ENCODE assay signal across 13 mouse cellular contexts in the genomic region with DNA sequence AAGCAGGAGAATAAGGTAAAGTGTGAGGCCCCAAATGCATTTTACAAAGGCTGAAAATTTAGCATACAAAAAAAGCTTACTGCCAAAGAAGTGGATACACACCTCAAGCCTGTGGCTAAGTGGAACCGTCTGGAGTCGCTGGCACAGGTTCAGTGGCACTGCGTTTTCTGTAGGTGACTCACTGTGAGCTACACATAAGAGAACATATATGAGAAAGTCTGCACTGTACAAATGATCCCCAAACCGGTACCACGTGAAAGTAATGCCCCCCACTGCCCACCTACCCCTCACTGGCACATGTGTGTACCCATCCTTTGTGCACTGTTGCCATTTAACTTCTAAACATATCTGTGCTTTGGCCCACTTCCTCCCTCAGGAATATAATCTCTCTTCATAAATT. TPM values are rescaled to one million over a fixed set of nuclear protein-coding genes. Genes with fewer than 3 reads are reported as not detected.
DNase-seq lines count a peak whose midpoint lies in the region; ATAC-seq and TF ChIP-seq lines count a peak whose summit lies in the region.
"Had no signal": no experiment of that assay in that cellular context is flagged by ENCODE, and none has a peak within 500 bp of the region (broad histone marks: within the 10 kb centered on the region; RNA-seq: fewer than 3 reads in every experiment).

No protein-coding gene starts in this region.

- no peak for TF ChIP-seq CTCF in heart, adult 2 months (IDR thresholded peaks at IDR 0.05)

- no peak overlapping the region for H3K9ac ChIP-seq in heart, embryonic 13.5 days
- no peak overlapping the region for H3K9ac ChIP-seq in heart, adult 2 months (ENCODE audit: low read depth, low read length)
- no peak overlapping the region for H3K9ac ChIP-seq in lung, embryonic 15.5 days
- no peak overlapping the region for H3K9ac ChIP-seq in stomach, embryonic 15.5 days
- H3K9ac ChIP-seq: liver, embryonic 15.5 days; midbrain, embryonic 13.5 days had no signal

- intact Hi-C loops in heart, adult 2 months (cut with DNase I): no loop called here

- H3K4me3 ChIP-seq in heart, embryonic 13.5 days: no peak overlapping the region
- H3K4me3 ChIP-seq in heart, adult 2 months: no peak overlapping the region
- no peak overlapping the region for H3K4me3 ChIP-seq in lung, embryonic 15.5 days
- H3K4me3 ChIP-seq in stomach, embryonic 15.5 days (replicated peaks): no peak overlapping the region
- H3K4me3 ChIP-seq: liver, embryonic 15.5 days; midbrain, embryonic 13.5 days had no signal

- no peak for TF ChIP-seq POLR2A in heart, adult 2 months (IDR thresholded peaks at IDR 0.05; ENCODE audit: insufficient read depth, low read depth, low read length)

- 79% methylated on average over 5 of the region's 5 CpGs for WGBS in heart, embryonic 13.5 days
- 75% methylated on average over 5 of the region's 5 CpGs for WGBS in heart, adult 2 months
- WGBS in lung, embryonic 15.5 days: 59% methylated on average over 5 of the region's 5 CpGs
- 65% methylated on average over 5 of the region's 5 CpGs for WGBS in stomach, embryonic 15.5 days

- no peaks in the 10 kb centered on the region for H3K36me3 ChIP-seq in heart, embryonic 13.5 days
- no peaks in the 10 kb centered on the region for H3K36me3 ChIP-seq in heart, adult 2 months (ENCODE audit: control insufficient read depth, insufficient read depth, low read length)
- H3K36me3 ChIP-seq in lung, embryonic 15.5 days: no peaks in the 10 kb centered on the region
- no peaks in the 10 kb centered on the region for H3K36me3 ChIP-seq in stomach, embryonic 15.5 days
- H3K36me3 ChIP-seq: liver, embryonic 15.5 days; midbrain, embryonic 13.5 days had no signal

- H3K27me3 ChIP-seq in heart, embryonic 13.5 days (replicated peaks): no peaks in the 10 kb centered on the region
- no peaks in the 10 kb centered on the region for H3K27me3 ChIP-seq in heart, adult 2 months (ENCODE audit: control insufficient read depth, insufficient read depth, low read length)
- H3K27me3 ChIP-seq in lung, embryonic 15.5 days: no peaks in the 10 kb centered on the region
- H3K27me3 ChIP-seq in stomach, embryonic 15.5 days (replicated peaks): no peaks in the 10 kb centered on the region
- H3K27me3 ChIP-seq: liver, embryonic 15.5 days; midbrain, embryonic 13.5 days had no signal

- no peak overlapping the region for H3K4me2 ChIP-seq in heart, embryonic 13.5 days
- no peak overlapping the region for H3K4me2 ChIP-seq in lung, embryonic 15.5 days
- H3K4me2 ChIP-seq in stomach, embryonic 15.5 days: no peak overlapping the region
- H3K4me2 ChIP-seq: heart, embryonic 11.5 days; liver, embryonic 15.5 days; midbrain, embryonic 13.5 days had no signal

- no peak for ATAC-seq in heart, embryonic 13.5 days (ENCODE audit: extremely low read depth, insufficient number of reproducible peaks, low FRiP score, low TSS enrichment)
- ATAC-seq in lung, embryonic 15.5 days (ENCODE audit: borderline replicate concordance, extremely low read depth, low FRiP score, low TSS enrichment): no peak
- ATAC-seq in stomach, embryonic 15.5 days (ENCODE audit: insufficient read depth, low FRiP score, low read depth): no peak
- ATAC-seq: midbrain, embryonic 13.5 days had no signal

- H3K27ac ChIP-seq in heart, embryonic 13.5 days (replicated peaks): 0 out of 2 replicates have a peak overlapping the region, but pooled peaks have one; percentile 28
- H3K27ac ChIP-seq in heart, adult 2 months: no peak overlapping the region
- H3K27ac ChIP-seq in lung, embryonic 15.5 days: peak overlapping the region; percentile 64
- peak overlapping the region; percentile 78; the same call in 1 of the 2 replicates for H3K27ac ChIP-seq in stomach, embryonic 15.5 days
- H3K27ac ChIP-seq: liver, embryonic 15.5 days; midbrain, embryonic 13.5 days had no signal

- peaks cover 1% of the 10 kb centered on the region for H3K4me1 ChIP-seq in heart, embryonic 13.5 days
- H3K4me1 ChIP-seq in heart, adult 2 months (ENCODE audit: control insufficient read depth, insufficient read depth, low read length): no peaks in the 10 kb centered on the region
- H3K4me1 ChIP-seq in lung, embryonic 15.5 days: peaks cover 22% of the 10 kb centered on the region
- peaks cover 3% of the 10 kb centered on the region; the same call in 1 of the 2 replicates for H3K4me1 ChIP-seq in stomach, embryonic 15.5 days
- H3K4me1 ChIP-seq: midbrain, embryonic 13.5 days had no signal

- no peaks in the 10 kb centered on the region for H3K9me3 ChIP-seq in heart, embryonic 13.5 days
- no peaks in the 10 kb centered on the region for H3K9me3 ChIP-seq in lung, embryonic 15.5 days
- no peaks in the 10 kb centered on the region for H3K9me3 ChIP-seq in stomach, embryonic 15.5 days
- H3K9me3 ChIP-seq: liver, embryonic 15.5 days; midbrain, embryonic 13.5 days had no signal

- no peak for TF ChIP-seq EP300 in heart, adult 2 months (IDR thresholded peaks at IDR 0.05; ENCODE audit: insufficient read depth, low read depth, low read length)

- no peaks in the 10 kb centered on the region for H3K79me2 ChIP-seq in heart, adult 2 months (replicated peaks; ENCODE audit: control insufficient read depth, insufficient read depth, low read length)

- no peak for DNase-seq in heart, adult 2 months
- DNase-seq in lung, postnatal 14 days: no peak
- peak; percentile 43 for DNase-seq in adrenal gland, postnatal 25 days
- DNase-seq in embryo, embryonic 11 days: no peak
- DNase-seq: cerebellum, adult 2 months; gastrocnemius, postnatal 10 days had no signal

RNA-seq across cellular contexts. Expression of a gene that starts 22.8 kb away (rescaled TPM):
- 124 and 138 TPM in 2 replicates for polyA plus RNA-seq in heart, embryonic 13.5 days (2015; fragmentation: Nextera tagmentation; extraction: Ambion mirVana)
- total RNA-seq in heart, adult 2 months (2021): 10 to 100 TPM; 21.2 to 21.6 TPM
- polyA plus RNA-seq in heart, adult 2 months (2012; rRNA removed): 12.1 and 14.3 TPM in 2 replicates
- 108 TPM in 2 replicates for polyA plus RNA-seq in lung, embryonic 15.5 days (2015; fragmentation: Nextera tagmentation; extraction: Ambion mirVana)
- 23.5 and 27.4 TPM in 2 replicates for total RNA-seq in adrenal gland, postnatal 25 days (2021)
- 73.8 and 75.1 TPM in 2 replicates for polyA plus RNA-seq in stomach, embryonic 15.5 days (2015; fragmentation: Nextera tagmentation; extraction: Ambion mirVana)
- total RNA-seq: hematopoietic stem cell, adult 5-6 weeks had no signal
